In genomic region chr2:27926478-27927165, GRCm38 (mm10) we compare ENCODE assay signal across 8 mouse cellular contexts. TPM values are rescaled to one million over a fixed set of nuclear protein-coding genes. Genes with fewer than 3 reads are reported as not detected.
A peak's percentile ranks its signal among the peaks of the same experiment; 100 is the strongest.
DNase-seq lines count a peak whose midpoint lies in the region; ATAC-seq and TF ChIP-seq lines count a peak whose summit lies in the region.

No protein-coding gene starts in this region.

- H3K27me3 ChIP-seq in testis, adult 2 months (ENCODE audit: control insufficient read depth, insufficient read depth, low read length): no peaks in the 10 kb centered on the region
- no peaks in the 10 kb centered on the region for H3K27me3 ChIP-seq in embryonic facial prominence, embryonic 14.5 days (replicated peaks; ENCODE audit: control insufficient read depth, insufficient read depth, low read length)

- intact Hi-C loops in left cerebral cortex, postnatal 4 days (cut with DNase I): loop anchor here (2.0 to 5.0 kb wide), 2 partner anchors 266 to 492 kb away; partner anchors contain the start of gene Olfm1

- no peak overlapping the region for H3K4me2 ChIP-seq in embryonic facial prominence, embryonic 14.5 days (ENCODE audit: low read depth, low read length)

- WGBS in embryonic facial prominence, embryonic 14.5 days: 52% methylated on average over 7 of the region's 7 CpGs

- H3K4me1 ChIP-seq in testis, adult 2 months (ENCODE audit: control insufficient read depth, insufficient read depth, low read length): no peaks in the 10 kb centered on the region
- peaks cover 16% of the 10 kb centered on the region for H3K4me1 ChIP-seq in embryonic facial prominence, embryonic 14.5 days (ENCODE audit: control insufficient read depth, insufficient read depth, low read length)

- no peak for ATAC-seq in embryonic facial prominence, embryonic 14.5 days (ENCODE audit: low read depth)

- no peak overlapping the region for H3K27ac ChIP-seq in testis, adult 2 months (ENCODE audit: control insufficient read depth, insufficient read depth, low read depth, low read length)
- no peak overlapping the region for H3K27ac ChIP-seq in embryonic facial prominence, embryonic 14.5 days (replicated peaks; ENCODE audit: low read depth, low read length)

- H3K9me3 ChIP-seq in embryonic facial prominence, embryonic 14.5 days (ENCODE audit: control insufficient read depth, low read length): no peaks in the 10 kb centered on the region

- H3K36me3 ChIP-seq in testis, adult 2 months (ENCODE audit: control insufficient read depth, insufficient read depth, low read length): no peaks in the 10 kb centered on the region
- peaks cover 56% of the 10 kb centered on the region for H3K36me3 ChIP-seq in embryonic facial prominence, embryonic 14.5 days (ENCODE audit: control insufficient read depth, insufficient read depth, low read length)

- TF ChIP-seq CTCF in testis, adult 2 months (IDR thresholded peaks at IDR 0.05; ENCODE audit: control insufficient read depth, insufficient read depth, insufficient replicate concordance, low read depth, low read length): peak; percentile 39; the same call in 1 of the 2 replicates

- no peak overlapping the region for H3K9ac ChIP-seq in embryonic facial prominence, embryonic 14.5 days (ENCODE audit: low read depth, low read length)

- no peak overlapping the region for H3K4me3 ChIP-seq in testis, adult 2 months (ENCODE audit: control insufficient read depth, low read depth, low read length)
- H3K4me3 ChIP-seq in embryonic facial prominence, embryonic 14.5 days (ENCODE audit: low read depth, low read length): no peak overlapping the region

- DNase-seq in testis, postnatal 14 days (ENCODE audit: low spot score): no peak
- peak; percentile 73 to 77 for DNase-seq in adrenal gland, postnatal 36 days
- DNase-seq in embryonic facial prominence, embryonic 14.5 days (ENCODE audit: low spot score): peak; percentile 41
- DNase-seq in heart, postnatal 4 days: peak; percentile 78
- DNase-seq in left cerebral cortex, postnatal 4 days: peak; percentile 77
- peak; percentile 30 for DNase-seq in retina, adult 2 months (ENCODE audit: low read depth, low spot score)
- DNase-seq in ovary, postnatal 10 days (ENCODE audit: low spot score): no peak

- no peak for TF ChIP-seq POLR2A in testis, adult 2 months (IDR thresholded peaks at IDR 0.05; ENCODE audit: control insufficient read depth, low read depth, low read length)

RNA-seq across cellular contexts. Expression of gene Col5a1, which starts 40.4 kb away (rescaled TPM):
- polyA plus RNA-seq in testis, adult 2 months (2012; rRNA removed): 14.2 and 18.6 TPM in 2 replicates
- 10 to 100 TPM; 51.4 to 64.3 TPM for total RNA-seq in adrenal gland, postnatal 36 days (2021)
- polyA plus RNA-seq in embryonic facial prominence, embryonic 14.5 days (2014; fragmentation: Nextera tagmentation; extraction: Ambion mirVana): 253 and 258 TPM in 2 replicates
- 100 to 1,000 TPM; 167 to 185 TPM for total RNA-seq in heart, postnatal 4 days (2021)
- 10 to 100 TPM; 11.1 to 12.4 TPM for total RNA-seq in left cerebral cortex, postnatal 4 days (2021)

Comparison
In these comparisons a context has a peak if more than half of its experiments do, and no peak if none do; other contexts are left out.
1. DNase-seq: peak in adrenal gland, postnatal 36 days (2 of 2), embryonic facial prominence, embryonic 14.5 days (single experiment), heart, postnatal 4 days (single experiment), left cerebral cortex, postnatal 4 days (single experiment) and retina, adult 2 months (single experiment); none in testis, postnatal 14 days (single experiment) and ovary, postnatal 10 days (single experiment).